Comparison of ENCODE assay signal across 1 mouse cellular context in genomic region chr4:149446309-149446708, GRCm38 (mm10).
TF ChIP-seq lines count a peak whose summit lies in the region.

No protein-coding gene starts in this region.

TF ChIP-seq in MEL, 35 proteins besides CTCF, POLR2A, EP300 and RAD21:
- TF ChIP-seq GATA1 (IDR thresholded peaks at IDR 0.05; ENCODE audit: low read depth, low read length): peak; percentile 48; the same call in 1 of the 2 replicates
- no peak for TF ChIP-seq HCFC1 (IDR thresholded peaks at IDR 0.05; ENCODE audit: low read depth, low read length)
